Mouse (Mus musculus) forebrain, embryonic 15.5 days (tissue): Measurements from ENCODE around the gene Madcam1. TPM values are rescaled to one million over a fixed set of nuclear protein-coding genes. Genes with fewer than 3 reads are reported as not detected.
A peak's percentile ranks its signal among the peaks of the same experiment; 100 is the strongest.

Source experiments
- ATAC-seq: fragments of 200-750 bp; cut with Nextera tagmentation; replicated peaks from 2 replicates; pipeline ENCODE4 v1.8.0; 2017; ENCODE audit warnings: mild to moderate bottlenecking, moderate TSS enrichment, moderate library complexity
- H3K27ac ChIP-seq: fragments of 300-500 bp; sonication (generic); replicated peaks from 2 replicates; pipeline ENCODE4 v1.5.1; 2015; ENCODE audit warnings: mild to moderate bottlenecking, inconsistent platforms
- H3K27me3 ChIP-seq: fragments of 300-500 bp; sonication (generic); 2 replicates; pipeline ENCODE4 v1.6.1; 2015; ENCODE audit warnings: inconsistent platforms
- H3K36me3 ChIP-seq: fragments of 300-500 bp; sonication (generic); 2 replicates; pipeline ENCODE4 v1.6.1; 2015; ENCODE audit warnings: mild to moderate bottlenecking, inconsistent platforms
- H3K4me1 ChIP-seq: fragments of 300-500 bp; sonication (generic); 2 replicates; pipeline ENCODE4 v1.6.1; 2015; ENCODE audit warnings: inconsistent platforms
- H3K4me2 ChIP-seq: fragments of 300-500 bp; sonication (generic); replicated peaks from 2 replicates; pipeline ENCODE4 v1.6.1; 2015; ENCODE audit warnings: mild to moderate bottlenecking, inconsistent platforms
- H3K4me3 ChIP-seq: fragments of 300-500 bp; sonication (generic); 2 replicates; pipeline ENCODE4 v1.5.1; 2015; ENCODE audit warnings: mild to moderate bottlenecking, inconsistent platforms
- H3K9ac ChIP-seq: fragments of 300-500 bp; sonication (generic); replicated peaks from 2 replicates; pipeline ENCODE4 v1.6.1; 2015; ENCODE audit warnings: mild to moderate bottlenecking, inconsistent platforms
- H3K9me3 ChIP-seq: fragments of 300-500 bp; sonication (generic); 2 replicates; pipeline ENCODE4 v1.6.1; 2016; ENCODE audit warnings: inconsistent platforms
- WGBS: fragments of 180-500 bp; shearing (Covaris S2); methylation state at CpG from one replicate; pipeline ENCODE4 v1.1.7; 2015; ENCODE audit warnings: mixed read lengths; 5-methylcytosine and 5-hydroxymethylcytosine counted together
- polyA plus RNA-seq: library from polyadenylated mRNA; unstranded; fragments of >200 nt; fragmentation: Nextera tagmentation; extraction: Ambion mirVana; gene quantifications from 2 replicates; pipeline ENCODE4 v1.2.1, GENCODE M21; 2015

The Madcam1 gene
- polyA plus RNA-seq, 1 experiment from 2014 or later = 0.95 TPM

DNA sequence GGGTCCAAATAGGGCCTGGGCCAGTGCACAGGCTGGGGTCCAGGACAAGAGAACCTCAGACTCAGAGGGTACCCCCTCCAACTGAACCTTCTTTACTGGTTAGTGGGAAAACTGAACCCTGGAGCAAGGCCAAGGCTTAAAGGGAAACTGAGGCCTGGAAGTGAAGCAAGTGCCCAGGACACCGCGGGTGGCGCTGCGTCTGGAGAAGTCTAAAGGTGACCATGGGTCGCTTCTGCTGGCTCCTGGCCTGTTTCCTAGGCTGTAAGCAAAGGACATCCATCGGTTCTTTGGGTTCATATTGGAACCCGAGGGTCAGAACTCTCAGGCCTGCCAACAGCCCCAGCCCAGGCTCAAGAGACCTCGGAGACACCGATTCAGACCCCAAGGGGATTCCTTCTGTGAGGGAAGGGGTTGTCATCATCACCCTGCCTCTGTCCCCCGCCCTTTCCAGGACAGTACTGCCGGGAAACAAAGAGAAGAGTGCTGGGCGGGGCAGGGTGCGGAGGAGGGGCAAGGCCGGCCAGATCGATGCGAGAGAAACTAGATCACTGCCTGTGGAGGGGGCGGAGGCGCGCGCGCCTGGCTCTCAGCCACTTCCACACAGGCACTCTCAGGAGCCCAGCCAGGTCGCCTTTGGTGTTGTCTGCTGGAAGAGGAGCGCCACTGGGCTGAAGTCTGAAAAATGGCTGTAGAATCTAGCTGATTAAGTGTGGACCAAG lies 25.7 kb upstream of the Madcam1 start:
- peak overlapping the region; percentile 82 for H3K4me3 ChIP-seq
- peak overlapping the region; percentile 89 for H3K4me2 ChIP-seq
- H3K9ac ChIP-seq = no peak overlapping the region
- no peak for ATAC-seq
- peaks cover 23% of the 10 kb centered on the region for H3K4me1 ChIP-seq
- no peak overlapping the region for H3K27ac ChIP-seq
- H3K9me3 ChIP-seq = no peaks in the 10 kb centered on the region
- WGBS = 5% methylated on average over 23 of the region's 23 CpGs
- no peaks in the 10 kb centered on the region for H3K36me3 ChIP-seq
- H3K27me3 ChIP-seq = peaks cover 14% of the 10 kb centered on the region; the same call in 1 of the 2 replicates

- H3K9me3 ChIP-seq = no peaks in the 10 kb centered on the region
- no peaks in the 10 kb centered on the region for H3K36me3 ChIP-seq
- H3K4me1 ChIP-seq = no peaks in the 10 kb centered on the region
- H3K4me2 ChIP-seq = no peak within 1 kb of the TSS
- ATAC-seq = no peak
- H3K4me3 ChIP-seq = no peak within 1 kb of the TSS
- no peaks in the 10 kb centered on the region for H3K27me3 ChIP-seq
- H3K27ac ChIP-seq = no peak within 1 kb of the TSS
- H3K9ac ChIP-seq = no peak within 1 kb of the TSS
- 80% methylated on average over 8 of the region's 8 CpGs for WGBS
These were observed 18.6 kb upstream of the Madcam1 start, which contains the start of gene Odf3l2 for GRCm38 (mm10) chr10:79645711-79646110. Gene Odf3l2 (minus strand): TSS chr10:79645738.

- no peak overlapping the region for H3K4me2 ChIP-seq
- H3K4me3 ChIP-seq = no peak overlapping the region
- H3K4me1 ChIP-seq = no peaks in the 10 kb centered on the region
- 32% methylated on average over 7 of the region's 7 CpGs for WGBS
- peak; percentile 58 for ATAC-seq
- H3K9me3 ChIP-seq = no peaks in the 10 kb centered on the region
- H3K36me3 ChIP-seq = no peaks in the 10 kb centered on the region
- H3K9ac ChIP-seq = no peak overlapping the region
- no peaks in the 10 kb centered on the region for H3K27me3 ChIP-seq
- no peak overlapping the region for H3K27ac ChIP-seq
These were observed 15.1 kb upstream of the Madcam1 start for GRCm38 (mm10) chr10:79649070-79649751.

DNA sequence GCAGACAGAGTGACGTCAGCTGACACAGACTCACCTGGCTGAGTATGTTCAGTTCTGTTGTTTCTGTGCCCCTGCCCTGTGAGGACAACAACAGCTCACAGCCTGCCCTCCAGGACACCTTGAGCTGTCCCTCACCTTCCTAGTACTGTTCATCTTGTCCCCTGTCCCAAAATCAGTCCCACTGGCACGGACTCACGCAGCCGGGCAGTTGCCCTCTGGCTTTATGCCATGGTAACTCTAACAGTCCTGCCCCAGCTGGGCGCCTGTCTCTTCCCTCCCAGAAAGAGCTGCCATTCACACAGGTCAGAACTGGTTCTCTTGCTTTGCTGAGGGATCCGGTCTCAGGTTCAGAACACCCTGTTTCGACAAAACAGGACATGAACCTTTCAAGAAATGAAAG lies 11.6 kb upstream of the Madcam1 start:
- Histone ChIP-seq H3K27me3 (no peaks in the 10 kb centered on the region), H3K4me2 (no peak overlapping the region), H3K9me3 (no peaks in the 10 kb centered on the region), H3K4me1 (no peaks in the 10 kb centered on the region; the same call in none of the 2 replicates), H3K4me3 (no peak overlapping the region), H3K36me3 (no peaks in the 10 kb centered on the region), H3K27ac (no peak overlapping the region), H3K9ac (no peak overlapping the region)
- no peak for ATAC-seq
- WGBS = 84% methylated on average over 7 of the region's 7 CpGs

DNA sequence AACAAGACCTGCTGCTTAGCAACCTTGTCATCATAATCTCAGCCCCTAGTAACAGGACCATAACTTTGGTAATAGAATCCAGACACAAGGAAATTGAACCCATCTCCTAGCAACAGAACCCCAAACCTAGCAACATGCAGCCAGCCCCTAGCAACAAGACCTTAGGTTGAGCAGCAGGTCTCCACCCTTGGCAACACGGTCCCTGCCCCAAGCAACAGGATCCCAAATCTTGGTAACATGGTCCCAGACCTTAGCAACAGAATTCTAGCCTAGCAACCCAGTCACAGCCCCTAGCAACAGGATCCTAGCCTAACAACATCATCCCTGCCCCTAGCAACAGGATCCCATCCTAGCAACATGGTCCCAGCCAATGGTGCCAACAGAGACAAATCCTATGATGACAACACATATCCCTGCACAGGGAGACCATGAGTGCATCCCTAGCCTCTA lies 9.4 kb upstream of the Madcam1 start:
- Histone ChIP-seq H3K9ac (no peak overlapping the region), H3K4me1 (no peaks in the 10 kb centered on the region; the same call in none of the 2 replicates), H3K36me3 (no peaks in the 10 kb centered on the region), H3K27me3 (no peaks in the 10 kb centered on the region), H3K27ac (peak overlapping the region; percentile 62), H3K4me2 (no peak overlapping the region), H3K9me3 (no peaks in the 10 kb centered on the region), H3K4me3 (no peak overlapping the region)
- WGBS = 21% methylated on average over 1 of the region's 1 CpGs
- ATAC-seq = peak; percentile 85

DNA sequence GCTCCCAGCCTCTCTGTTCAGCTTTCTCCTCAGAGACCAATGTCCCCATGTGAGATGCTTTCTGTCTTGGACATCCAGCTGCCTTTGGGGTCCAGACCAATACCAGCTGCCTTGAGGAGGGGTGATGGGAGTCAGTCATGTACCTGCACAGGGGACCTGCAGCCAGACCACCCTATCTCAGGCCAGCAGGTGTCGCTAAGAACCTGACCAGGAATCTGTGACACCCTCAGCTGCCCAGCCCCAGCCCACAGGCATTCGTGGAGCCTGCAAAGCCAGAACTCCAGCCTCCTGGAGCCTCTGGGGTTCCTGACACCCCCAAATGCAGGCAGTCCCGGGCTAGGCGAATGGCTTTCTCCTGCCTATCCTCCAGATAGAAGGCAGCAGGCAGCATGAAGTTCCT lies 5.5 kb upstream of the Madcam1 start:
- no peak overlapping the region for H3K27ac ChIP-seq
- H3K4me1 ChIP-seq = no peaks in the 10 kb centered on the region; the same call in none of the 2 replicates
- H3K4me3 ChIP-seq = no peak overlapping the region
- 24% methylated on average over 4 of the region's 4 CpGs for WGBS
- no peak overlapping the region for H3K9ac ChIP-seq
- no peaks in the 10 kb centered on the region for H3K27me3 ChIP-seq
- H3K36me3 ChIP-seq = no peaks in the 10 kb centered on the region
- H3K4me2 ChIP-seq = no peak overlapping the region
- no peak for ATAC-seq
- no peaks in the 10 kb centered on the region for H3K9me3 ChIP-seq

GRCm38 (mm10) chr10:79660298-79660697 lies 4.1 kb upstream of the Madcam1 start:
- 62% methylated on average over 2 of the region's 2 CpGs for WGBS
- H3K27me3 ChIP-seq = no peaks in the 10 kb centered on the region
- H3K4me2 ChIP-seq = no peak overlapping the region
- H3K27ac ChIP-seq = no peak overlapping the region
- no peaks in the 10 kb centered on the region; the same call in 1 of the 2 replicates for H3K4me1 ChIP-seq
- H3K9me3 ChIP-seq = no peaks in the 10 kb centered on the region
- H3K36me3 ChIP-seq = no peaks in the 10 kb centered on the region
- no peak overlapping the region for H3K4me3 ChIP-seq
- no peak for ATAC-seq
- H3K9ac ChIP-seq = no peak overlapping the region

DNA sequence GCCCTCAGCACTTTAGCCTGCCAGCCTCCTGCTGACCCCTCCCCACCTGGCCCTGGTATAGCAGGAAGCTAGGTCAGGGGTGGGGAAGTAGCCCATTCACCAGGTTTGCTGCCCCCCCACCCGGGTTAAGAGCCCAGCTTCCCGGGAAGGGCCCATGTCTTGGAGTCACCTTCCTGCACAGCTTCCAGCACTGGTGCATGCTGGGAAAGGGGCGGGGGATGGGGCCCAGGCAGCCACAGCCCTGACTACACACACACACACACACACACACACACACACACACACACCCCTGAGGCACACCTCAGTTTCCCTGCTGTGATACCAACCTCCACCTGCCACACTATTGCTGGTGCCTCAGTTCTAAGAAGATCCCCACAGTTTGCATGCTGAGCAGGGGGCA lies 2.5 kb upstream of the Madcam1 start:
- no peaks in the 10 kb centered on the region for H3K36me3 ChIP-seq
- ATAC-seq = no peak
- H3K9ac ChIP-seq = no peak overlapping the region
- H3K4me2 ChIP-seq = no peak overlapping the region
- H3K9me3 ChIP-seq = no peaks in the 10 kb centered on the region
- no peaks in the 10 kb centered on the region for H3K4me1 ChIP-seq
- no peak overlapping the region for H3K27ac ChIP-seq
- H3K4me3 ChIP-seq = no peak overlapping the region
- H3K27me3 ChIP-seq = no peaks in the 10 kb centered on the region
- 71% methylated on average over 3 of the region's 3 CpGs for WGBS

DNA sequence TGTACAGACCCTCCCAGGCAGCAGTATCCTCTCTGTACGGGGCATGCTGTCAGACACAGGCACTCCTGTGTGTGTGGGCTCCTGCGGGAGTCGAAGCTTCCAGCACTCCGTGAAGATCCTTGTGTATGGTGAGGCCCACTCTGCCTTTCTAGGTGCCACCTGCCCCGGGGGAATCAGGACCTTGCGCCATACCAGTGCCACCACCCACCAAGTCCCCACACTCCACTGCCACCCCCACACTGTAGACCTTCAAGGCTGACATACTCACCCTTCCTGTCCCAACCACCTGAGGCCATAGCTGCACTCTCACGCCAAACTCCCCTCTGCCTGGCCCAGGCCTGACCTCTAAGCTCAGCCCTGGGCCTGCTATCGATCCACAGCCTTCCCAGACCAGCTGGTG lies 692 bp downstream of the Madcam1 start:
- Histone ChIP-seq H3K9ac (no peak overlapping the region), H3K4me3 (no peak overlapping the region), H3K27me3 (no peaks in the 10 kb centered on the region), H3K36me3 (no peaks in the 10 kb centered on the region), H3K9me3 (no peaks in the 10 kb centered on the region), H3K4me1 (peaks cover 9% of the 10 kb centered on the region), H3K4me2 (no peak overlapping the region), H3K27ac (no peak overlapping the region)
- no peak for ATAC-seq
- 84% methylated on average over 8 of the region's 8 CpGs for WGBS

GRCm38 (mm10) chr10:79666493-79666892 lies 2.1 kb downstream of the Madcam1 start:
- Histone ChIP-seq H3K9me3 (no peaks in the 10 kb centered on the region), H3K27ac (no peak overlapping the region), H3K4me1 (peaks cover 21% of the 10 kb centered on the region), H3K9ac (no peak overlapping the region), H3K27me3 (no peaks in the 10 kb centered on the region), H3K36me3 (no peaks in the 10 kb centered on the region), H3K4me2 (no peak overlapping the region), H3K4me3 (no peak overlapping the region)
- ATAC-seq = no peak
- WGBS = 72% methylated on average over 9 of the region's 9 CpGs

DNA sequence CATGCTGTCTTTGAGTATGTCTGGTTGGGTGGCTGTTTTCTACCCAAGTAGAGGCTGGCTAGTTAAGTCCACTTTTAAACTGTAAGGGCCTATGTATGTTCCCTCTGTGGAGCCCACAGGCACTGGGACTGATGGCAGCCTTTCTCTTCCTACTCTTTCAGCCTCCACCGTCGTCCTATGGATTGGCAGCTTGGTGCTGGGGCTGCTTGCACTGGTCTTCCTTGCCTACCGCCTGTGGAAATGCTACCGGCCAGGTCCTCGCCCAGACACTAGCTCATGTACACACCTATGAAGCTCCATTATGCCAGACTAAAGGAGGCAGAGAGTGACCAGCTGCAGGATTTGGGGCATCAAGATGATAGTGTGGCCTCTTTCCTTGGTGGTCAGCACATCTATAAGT lies 3.7 kb downstream of the Madcam1 start:
- ATAC-seq = no peak
- Histone ChIP-seq H3K36me3 (no peaks in the 10 kb centered on the region), H3K4me3 (peak overlapping the region; percentile 92; the same call in 1 of the 2 replicates), H3K4me2 (peak overlapping the region; percentile 79; the same call in 1 of the 2 replicates), H3K4me1 (peaks cover 21% of the 10 kb centered on the region), H3K27ac (peak overlapping the region; percentile 94), H3K27me3 (no peaks in the 10 kb centered on the region), H3K9me3 (no peaks in the 10 kb centered on the region), H3K9ac (no peak overlapping the region; the same call in 1 of the 2 replicates)
- 84% methylated on average over 5 of the region's 5 CpGs for WGBS

GRCm38 (mm10) chr10:79668771-79669575 lies 4.6 kb downstream of the Madcam1 start, which contains the start of gene Tpgs1:
Gene Tpgs1 (plus strand): TSS chr10:79669369.
- Histone ChIP-seq H3K9ac (peak within 1 kb of the TSS; percentile 91), H3K4me3 (peak within 1 kb of the TSS; percentile 92), H3K4me2 (peak within 1 kb of the TSS; percentile 79), H3K9me3 (no peaks in the 10 kb centered on the region), H3K4me1 (peaks cover 21% of the 10 kb centered on the region), H3K27me3 (no peaks in the 10 kb centered on the region), H3K27ac (peak within 1 kb of the TSS; percentile 94), H3K36me3 (no peaks in the 10 kb centered on the region)
- under 1% methylated on average over 45 of the region's 45 CpGs for WGBS
- peak; percentile 85 for ATAC-seq
